Mouse (Mus musculus): ENCODE measurements around the gene B4galt5.
A peak's percentile ranks its signal among the peaks of the same experiment; 100 is the strongest.

The B4galt5 gene

GRCm38 (mm10) chr2:167280090-167280985, 68.6 kb downstream of the B4galt5 start:
- peak; percentile 75 for DNase-seq (ENCODE audit: low read depth, low spot score)

GRCm38 (mm10) chr2:167278751-167279526, 70.0 kb downstream of the B4galt5 start:
- DNase-seq (ENCODE audit: low read depth, low spot score), result peak; percentile 66

GRCm38 (mm10) chr2:167278011-167278410, 71.0 kb downstream of the B4galt5 start:
- DNase-seq (ENCODE audit: low read depth, low spot score), result no peak

- DNase-seq (ENCODE audit: low read depth, low spot score), result no peak
These were observed 72.0 kb downstream of the B4galt5 start for GRCm38 (mm10) chr2:167277026-167277425.

- DNase-seq (ENCODE audit: low read depth, low spot score), result no peak
These were observed 73.1 kb downstream of the B4galt5 start for GRCm38 (mm10) chr2:167275856-167276255.

GRCm38 (mm10) chr2:167274713-167275465, 74.1 kb downstream of the B4galt5 start:
- no peak for DNase-seq (ENCODE audit: low read depth, low spot score)

- no peak for DNase-seq (ENCODE audit: low read depth, low spot score)
These were observed 75.7 kb downstream of the B4galt5 start for GRCm38 (mm10) chr2:167273206-167273740.

GRCm38 (mm10) chr2:167272706-167273105, 76.3 kb downstream of the B4galt5 start:
- no peak for DNase-seq (ENCODE audit: low read depth, low spot score)

- DNase-seq (ENCODE audit: low read depth, low spot score), result no peak
These were observed 77.9 kb downstream of the B4galt5 start for GRCm38 (mm10) chr2:167271121-167271521.

GRCm38 (mm10) chr2:167270496-167270895, 78.5 kb downstream of the B4galt5 start:
- no peak for DNase-seq (ENCODE audit: low read depth, low spot score)

- no peak for DNase-seq (ENCODE audit: low read depth, low spot score)
These were observed 80.3 kb downstream of the B4galt5 start for GRCm38 (mm10) chr2:167268721-167269120.

GRCm38 (mm10) chr2:167268411-167268690, 80.6 kb downstream of the B4galt5 start:
- no peak for DNase-seq (ENCODE audit: low read depth, low spot score)

GRCm38 (mm10) chr2:167267531-167268410, 81.2 kb downstream of the B4galt5 start:
- DNase-seq (ENCODE audit: low read depth, low spot score), result no peak

GRCm38 (mm10) chr2:167266231-167266630, 82.8 kb downstream of the B4galt5 start:
- no peak for DNase-seq (ENCODE audit: low read depth, low spot score)

- DNase-seq (ENCODE audit: low read depth, low spot score), result no peak
These were observed 83.2 kb downstream of the B4galt5 start for GRCm38 (mm10) chr2:167265806-167266205.

- no peak for DNase-seq (ENCODE audit: low read depth, low spot score)
These were observed 84.0 kb downstream of the B4galt5 start for GRCm38 (mm10) chr2:167265021-167265420.

- no peak for DNase-seq (ENCODE audit: low read depth, low spot score)
These were observed 85.1 kb downstream of the B4galt5 start for GRCm38 (mm10) chr2:167263931-167264330.

- DNase-seq (ENCODE audit: low read depth, low spot score), result no peak
These were observed 85.8 kb downstream of the B4galt5 start for GRCm38 (mm10) chr2:167263040-167263810.

GRCm38 (mm10) chr2:167262433-167262832, 86.5 kb downstream of the B4galt5 start:
- DNase-seq (ENCODE audit: low read depth, low spot score), result no peak

- DNase-seq (ENCODE audit: low read depth, low spot score), result no peak
These were observed 87.9 kb downstream of the B4galt5 start for GRCm38 (mm10) chr2:167261106-167261505.

Data from CD4-positive helper T cell, adult 2 months (primary cell).